Mouse (Mus musculus) lung, postnatal 0 days (tissue): ENCODE data around the gene Jak3.

ENCODE experiments used
- CTCF ChIP-seq: IDR thresholded peaks from 2 replicates; pipeline ENCODE4 v1.5.1; 2016; ENCODE audit warnings: antibody characterized with exemption, mild to moderate bottlenecking
- EP300 ChIP-seq: IDR thresholded peaks from 2 replicates; pipeline ENCODE4 v1.6.1; 2016; ENCODE audit warnings: antibody characterized with exemption, mild to moderate bottlenecking, control low read depth

GRCm38 (mm10) chr8:71628396-71629095 lies 47.5 kb upstream of the Jak3 start:
- TF ChIP-seq EP300 (0 out of 2 replicates have a peak, but pooled peaks have one; percentile 1), CTCF (no peak)
